Mouse (Mus musculus) embryo, embryonic 11 days (tissue): ENCODE results near the gene Usp39.

ENCODE experiments used
- DNase-seq: peaks from one replicate; pipeline ENCODE4 v3.0.0-alpha.2; 2015

The Usp39 gene

DNA sequence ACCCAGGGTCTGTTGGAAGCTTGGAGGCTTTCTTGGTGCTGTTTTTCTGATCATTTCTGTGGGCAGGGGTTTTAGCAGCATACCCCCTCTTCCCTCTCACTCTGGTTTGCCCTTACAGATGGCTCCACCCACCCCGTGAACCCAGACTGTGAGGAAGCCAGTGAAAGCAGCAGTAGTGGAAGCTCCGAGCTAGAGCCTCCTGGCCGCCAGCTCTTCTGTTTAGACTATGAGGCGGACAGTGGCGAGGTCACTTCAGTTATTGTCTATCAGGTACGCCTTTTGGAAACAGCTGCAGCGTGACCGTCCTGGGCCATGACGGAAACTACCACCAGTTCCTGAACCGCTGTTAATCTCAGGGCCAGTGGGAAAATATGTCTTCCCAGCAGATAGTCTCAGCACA is 3.4 kb upstream of the Usp39 start:
- no peak for DNase-seq

DNA sequence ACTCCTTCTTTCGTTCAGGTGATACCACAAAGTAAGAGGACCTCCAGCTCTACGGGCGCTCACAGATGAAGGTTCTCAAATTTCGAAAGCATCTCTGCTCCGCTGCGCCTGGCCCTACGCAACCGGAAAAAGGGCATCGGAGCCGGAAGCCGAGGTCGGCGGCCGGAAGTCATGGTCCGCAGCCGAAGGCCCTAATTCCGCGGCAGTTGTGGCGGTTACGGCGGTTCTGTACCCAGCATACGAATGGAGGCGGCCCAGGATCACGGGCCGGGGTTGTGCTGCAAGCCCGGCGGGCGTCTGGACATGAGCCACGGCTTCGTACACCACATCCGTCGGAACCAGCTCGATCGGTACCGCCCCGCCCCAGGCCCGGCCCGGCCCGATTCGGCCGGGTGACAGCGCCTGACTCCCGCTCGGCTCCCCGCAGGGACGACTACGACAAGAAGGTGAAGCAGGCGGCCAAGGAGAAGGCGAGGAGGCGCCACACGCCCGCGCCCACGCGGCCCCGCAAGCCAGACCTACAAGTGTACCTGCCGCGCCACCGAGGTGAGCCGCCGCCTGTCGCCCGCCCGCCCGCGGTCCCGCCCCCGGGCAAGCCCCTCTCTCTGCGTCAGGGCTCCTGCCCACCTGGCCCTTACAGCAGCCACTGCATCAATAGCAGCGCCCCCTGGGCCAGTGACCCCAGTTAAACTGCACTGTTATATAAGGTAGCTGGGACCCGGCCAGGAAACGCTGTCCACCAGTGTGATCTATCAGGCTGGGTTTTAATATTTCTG is 2.4 kb upstream of the Usp39 start, which contains the start of gene 0610030E20Rik:
Gene 0610030E20Rik (plus strand): TSS at position 152 of the 776 bp plus-strand sequence.
- peak; percentile 90 for DNase-seq

DNA sequence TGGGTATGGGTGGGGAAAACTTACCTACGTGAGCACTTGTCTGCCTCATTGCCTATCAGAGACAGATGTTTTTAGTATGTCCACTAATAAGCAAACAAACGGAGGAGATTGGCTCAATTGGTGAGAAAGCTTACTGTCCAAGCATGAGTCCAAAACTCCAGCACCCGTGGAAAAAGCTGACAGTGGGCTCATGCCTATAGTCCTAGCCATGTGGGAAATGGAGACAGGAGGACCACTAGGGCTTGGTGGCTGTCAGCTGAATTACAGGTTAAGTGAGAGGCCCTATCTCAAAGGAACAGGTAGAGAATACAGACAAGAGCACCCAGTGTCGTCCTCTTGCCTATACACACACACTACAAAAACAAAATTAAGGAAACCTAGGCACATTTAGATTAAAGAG is 1.3 kb upstream of the Usp39 start:
- DNase-seq: no peak

DNA sequence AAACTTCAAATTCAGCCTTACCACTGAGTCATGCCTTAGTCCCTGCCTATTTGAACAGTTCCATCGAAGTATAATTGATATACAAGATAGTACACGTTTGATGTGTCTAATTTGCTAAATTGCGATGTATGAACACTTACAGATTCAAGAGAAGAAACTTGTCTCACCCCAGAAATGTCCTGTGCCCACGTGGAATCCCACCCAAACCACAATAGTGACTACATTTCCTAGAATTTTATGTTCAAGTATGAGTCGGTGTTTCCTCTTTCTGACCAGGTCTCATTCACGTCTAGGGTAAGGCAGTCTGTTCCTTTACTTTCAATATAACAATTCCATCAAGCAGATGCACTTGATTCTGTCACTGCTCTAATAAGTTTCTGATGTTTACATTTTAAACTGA is 649 bp upstream of the Usp39 start:
- no peak for DNase-seq

DNA sequence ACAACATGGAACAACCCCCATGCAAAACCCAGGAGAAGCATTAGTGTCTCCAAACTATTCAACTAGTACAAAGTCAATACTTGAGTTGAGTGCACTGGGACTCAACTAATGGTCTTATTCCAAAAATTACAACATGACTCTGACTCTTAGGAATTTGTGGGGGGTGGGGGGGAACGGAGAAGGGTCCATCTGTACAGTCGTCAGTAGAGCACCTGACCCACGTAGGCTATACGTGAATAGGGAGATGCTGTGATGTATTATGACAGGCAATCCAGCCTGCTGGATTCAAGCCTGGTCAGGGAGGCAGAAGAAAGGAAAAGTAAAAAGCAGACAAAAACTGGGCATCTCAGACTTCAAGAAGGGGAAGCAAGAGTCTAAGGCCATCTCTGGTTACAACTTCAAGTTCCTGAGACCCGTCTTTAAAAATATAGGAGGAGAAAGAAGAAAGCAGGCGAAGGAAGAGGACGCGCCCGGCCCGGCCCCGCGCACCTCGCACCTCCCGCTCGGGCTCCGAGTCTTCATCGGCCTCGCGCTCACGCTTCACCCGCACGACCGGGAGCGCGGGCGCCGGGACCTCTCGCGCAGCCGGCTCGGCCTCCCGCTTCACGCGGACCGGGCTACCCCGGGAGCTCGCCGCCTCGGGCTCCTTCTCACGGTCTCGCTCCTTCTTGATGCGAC is 449 bp downstream of the Usp39 start:
- DNase-seq: no peak

DNA sequence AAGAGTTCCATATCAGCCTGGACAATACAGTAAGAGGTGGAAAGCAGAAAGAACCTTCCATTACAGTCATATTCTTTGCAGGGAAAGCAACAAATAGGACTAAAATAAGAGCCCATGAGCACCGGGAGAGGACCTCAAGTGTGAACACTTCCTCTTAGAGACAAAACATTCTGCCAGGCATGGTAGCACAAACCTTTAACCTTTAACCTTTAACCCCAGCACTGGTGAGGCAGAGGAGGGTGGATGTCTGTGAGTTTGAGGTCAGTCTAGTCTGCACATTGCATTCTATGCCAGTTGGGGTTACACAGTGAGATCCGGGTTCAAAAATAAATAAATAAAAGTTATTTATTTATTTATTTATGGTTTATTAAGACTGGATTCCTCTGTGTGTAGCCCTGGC is 4.5 kb downstream of the Usp39 start:
- DNase-seq: no peak

DNA sequence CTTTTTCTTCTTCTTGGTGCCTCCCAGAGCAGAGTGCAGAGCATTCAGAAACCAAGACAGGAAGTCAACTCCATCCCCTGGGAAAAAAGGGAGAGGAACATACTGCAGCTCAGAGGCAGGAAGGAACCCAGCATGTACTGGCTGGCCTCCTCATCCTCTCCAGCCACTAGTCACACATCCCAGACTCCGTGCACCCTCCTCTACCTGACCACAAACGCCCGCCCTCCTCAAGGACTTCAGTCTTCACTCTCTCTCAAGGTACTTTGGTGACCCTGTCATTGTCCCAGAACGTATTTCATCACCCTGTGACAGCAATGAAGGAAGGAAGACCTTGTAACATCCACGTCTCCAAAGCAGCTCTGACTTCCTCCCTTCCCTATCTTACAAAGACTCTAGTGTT is 11.9 kb downstream of the Usp39 start:
- no peak for DNase-seq

DNA sequence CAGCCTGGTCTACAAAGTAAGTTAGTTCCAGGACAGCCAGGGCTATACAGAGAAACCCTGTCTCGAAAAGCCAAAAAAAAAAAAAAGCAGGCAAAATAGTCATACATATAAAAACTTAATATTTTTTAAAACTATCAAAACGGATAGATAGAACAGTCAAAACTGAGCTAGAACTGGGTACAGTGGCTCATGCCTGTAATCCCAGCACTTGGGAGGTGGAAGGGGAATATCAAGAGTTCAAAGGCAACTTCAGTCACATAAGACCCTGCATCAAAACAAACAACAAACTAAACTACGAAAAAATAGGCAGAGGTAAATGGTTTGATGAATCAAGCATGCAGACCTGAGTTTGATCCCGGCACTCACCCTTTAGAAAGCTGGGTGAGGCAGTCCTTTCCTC is 14.9 kb downstream of the Usp39 start:
- DNase-seq: no peak

DNA sequence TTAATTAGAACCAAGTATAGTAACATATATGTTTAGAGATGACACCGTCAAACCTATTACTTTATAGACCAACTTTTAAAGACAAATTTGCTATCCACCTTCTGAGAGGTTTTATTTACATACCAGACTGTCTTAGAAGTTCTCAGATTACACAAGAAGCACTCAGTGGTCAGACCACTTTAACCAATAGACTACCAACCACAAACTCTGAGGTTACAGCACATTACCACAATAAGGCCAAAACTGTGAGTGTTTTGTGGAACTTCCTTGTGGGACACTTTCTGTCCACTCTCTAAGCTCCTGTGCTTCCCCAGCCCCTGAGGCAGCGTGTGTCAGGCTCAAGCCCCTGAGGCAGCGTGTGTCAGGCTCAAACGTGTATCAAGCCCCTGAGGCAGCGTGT is 16.0 kb downstream of the Usp39 start:
- DNase-seq: no peak

DNA sequence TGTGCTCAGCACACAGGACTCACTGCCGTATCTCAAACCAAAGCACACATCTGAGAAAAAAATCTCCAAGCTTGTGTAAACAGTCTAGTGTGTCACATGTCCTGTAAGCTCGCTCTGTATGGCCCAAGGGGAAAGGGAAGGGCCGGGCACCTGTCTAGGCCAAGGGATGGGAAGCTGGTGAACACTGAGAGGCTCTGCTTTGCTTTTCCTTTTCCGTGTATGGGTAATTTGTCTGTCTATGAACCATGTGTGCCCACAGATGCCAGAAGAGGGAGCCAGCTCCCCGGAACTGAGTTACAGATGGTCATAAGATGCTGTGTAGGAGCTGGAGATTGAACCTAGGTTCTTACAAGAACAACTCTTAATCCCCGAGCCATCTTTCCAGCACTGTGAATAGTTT is 18.7 kb downstream of the Usp39 start:
- peak; percentile 19 for DNase-seq

DNA sequence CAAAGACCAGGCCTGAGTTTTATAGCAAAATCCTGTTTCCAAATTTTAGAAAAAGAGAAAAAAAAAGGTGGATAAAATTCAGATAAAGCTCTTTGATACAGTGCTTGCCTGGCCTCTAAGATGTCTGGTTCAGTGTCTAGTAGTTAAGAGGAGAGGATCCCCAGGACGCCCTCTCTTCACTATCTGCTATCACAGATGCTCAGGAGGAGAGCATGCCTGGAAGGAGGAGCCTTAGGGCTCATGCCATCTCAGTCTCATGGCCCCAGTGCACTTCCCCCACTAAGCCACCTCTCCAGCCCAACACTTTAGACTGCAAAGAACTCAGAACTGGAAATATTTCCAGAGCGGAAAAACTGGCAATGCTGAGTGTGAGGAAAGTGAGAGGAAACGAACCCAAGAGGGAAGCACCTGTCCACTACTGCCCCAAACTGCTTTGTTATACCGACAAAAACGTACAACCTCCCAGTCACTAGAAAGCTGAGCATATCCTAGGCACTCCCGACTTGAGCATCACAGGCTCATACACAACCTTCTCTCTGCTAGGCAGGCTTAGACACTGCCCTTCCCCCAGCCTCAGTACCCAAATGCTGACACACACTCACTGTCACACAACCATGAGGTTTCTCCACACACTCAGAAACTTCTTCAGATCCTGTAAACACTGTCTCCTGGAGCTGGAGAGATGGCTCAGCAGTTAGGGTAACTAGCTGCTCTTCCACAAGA is 21.0 kb downstream of the Usp39 start:
- DNase-seq: no peak

DNA sequence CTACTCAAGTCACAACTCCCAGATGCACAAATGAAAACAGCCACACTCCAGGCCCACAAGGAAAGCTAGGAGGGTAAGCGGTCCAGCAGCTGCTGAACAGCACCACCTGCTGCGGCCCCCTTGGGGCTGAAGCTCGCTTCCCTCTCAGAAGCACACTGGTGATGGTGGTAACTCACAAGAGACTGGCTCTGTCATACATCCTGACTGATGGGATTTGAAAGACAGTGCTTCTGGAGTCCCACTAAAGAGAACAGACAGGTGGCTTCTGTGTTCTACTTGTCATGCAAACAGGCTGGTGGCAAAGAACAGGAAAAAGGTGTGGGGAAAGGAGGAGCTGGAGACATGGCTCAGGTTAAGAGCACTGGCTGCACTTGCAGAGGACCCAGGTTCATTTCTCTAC is 22.0 kb downstream of the Usp39 start:
- DNase-seq: no peak

DNA sequence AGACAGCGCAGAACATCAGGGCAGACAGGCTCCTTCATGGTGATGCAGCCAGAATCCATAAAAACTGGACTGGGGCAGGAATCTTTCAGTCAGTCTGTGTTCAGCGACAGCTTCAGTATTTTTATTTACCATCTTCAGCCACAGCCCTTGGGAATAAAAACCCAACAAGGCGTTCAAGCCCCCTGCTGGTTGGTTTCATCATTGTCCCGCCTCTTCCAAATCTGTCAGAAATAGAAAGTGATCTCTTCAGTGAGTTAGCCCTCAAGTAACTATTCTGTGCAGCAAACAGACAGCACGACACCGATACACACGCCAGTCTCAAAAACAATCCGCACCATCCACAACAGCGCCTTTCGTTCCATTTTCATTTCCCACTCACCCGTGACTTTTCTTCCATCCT is 26.0 kb downstream of the Usp39 start:
- peak; percentile 41 for DNase-seq

DNA sequence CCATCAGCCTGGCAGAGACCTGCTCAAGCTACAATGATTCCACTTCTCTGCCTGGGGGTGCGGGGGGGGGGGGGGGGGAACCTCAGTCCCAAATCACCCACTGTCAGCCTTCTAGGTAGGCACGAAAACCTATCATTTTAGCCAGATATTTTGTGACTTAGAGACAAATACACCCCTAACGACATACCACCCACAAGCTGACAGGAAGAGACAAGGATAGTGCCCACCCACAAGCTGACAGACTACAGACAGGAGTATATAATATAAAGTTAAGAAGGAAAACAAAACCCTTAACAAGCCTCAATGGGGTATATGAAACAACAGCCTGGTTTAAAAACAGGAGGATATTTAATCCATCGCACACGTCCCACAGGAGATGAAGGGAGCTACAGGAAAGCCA is 26.5 kb downstream of the Usp39 start:
- no peak for DNase-seq

DNA sequence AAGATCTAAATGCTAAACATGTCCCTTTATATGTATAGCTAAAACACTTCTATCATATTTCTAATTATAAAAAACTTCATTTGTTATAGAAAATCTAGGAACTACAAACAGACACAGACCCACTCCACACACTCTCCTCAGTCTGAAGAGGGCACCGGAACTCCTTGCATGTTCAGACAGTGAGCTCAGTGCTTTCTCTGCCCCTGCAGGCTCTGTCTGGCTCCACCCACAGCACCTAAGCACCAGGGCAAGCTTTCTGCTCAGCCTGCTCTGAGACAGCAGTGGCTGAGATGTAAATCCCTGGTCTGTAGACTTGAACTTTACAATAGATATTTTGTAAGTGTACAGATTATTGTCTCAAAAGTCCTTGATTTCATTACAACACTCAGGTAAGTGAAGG is 28.9 kb downstream of the Usp39 start:
- DNase-seq: no peak

DNA sequence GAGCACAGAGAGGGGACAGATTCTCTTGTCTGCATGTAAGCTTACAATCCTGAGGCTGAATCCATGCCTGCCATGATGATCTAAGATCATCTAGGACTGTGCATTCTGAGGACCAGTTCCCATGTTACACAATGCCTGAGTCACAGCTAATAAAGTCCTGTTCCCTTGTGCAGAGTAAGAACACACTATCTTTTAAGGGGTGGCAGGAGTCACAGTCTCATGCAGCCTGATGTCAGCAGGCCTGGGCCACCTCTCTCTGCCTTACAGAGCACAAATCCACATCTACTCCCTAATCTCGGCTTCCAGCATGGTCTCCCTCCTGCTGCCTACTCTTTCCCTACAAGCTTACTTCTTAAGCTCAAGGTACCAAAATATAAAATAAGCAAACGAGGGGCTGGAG is 29.6 kb downstream of the Usp39 start:
- no peak for DNase-seq

DNA sequence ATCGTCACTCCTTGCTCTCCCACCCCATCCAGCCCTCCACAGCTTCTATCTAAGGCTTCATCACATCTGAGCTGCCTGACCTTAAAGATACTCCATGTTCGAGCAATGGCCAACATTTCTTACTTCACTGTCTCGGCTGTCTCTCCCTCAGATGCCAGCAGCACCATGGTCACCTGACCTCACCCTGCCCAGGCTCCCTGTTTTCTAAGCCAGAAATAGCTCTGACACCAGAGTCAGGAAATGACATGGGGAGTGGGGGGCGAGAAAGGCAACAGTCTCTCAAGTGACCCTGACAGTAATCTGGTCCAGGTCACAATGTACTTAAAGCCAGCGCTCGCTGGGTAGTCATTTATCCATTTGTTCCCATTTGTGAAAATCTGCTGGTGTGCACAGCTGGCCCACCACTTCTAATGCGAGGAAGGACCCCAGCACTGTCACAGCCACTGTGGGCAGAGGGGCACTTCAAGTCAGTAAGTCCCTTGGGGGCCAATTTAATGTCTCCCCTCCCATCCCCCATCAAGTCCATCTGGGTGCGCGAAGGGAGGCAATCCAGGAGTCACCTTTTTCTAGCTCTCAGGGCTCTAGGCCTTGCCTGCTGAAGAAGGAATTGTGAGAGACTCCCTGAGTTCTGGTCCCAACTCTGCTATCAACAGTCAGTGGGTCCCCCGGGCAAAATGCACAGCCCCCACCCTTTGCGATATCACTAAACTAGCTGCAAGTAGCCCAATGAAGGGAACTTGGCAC is 31.7 kb downstream of the Usp39 start:
- DNase-seq: no peak

DNA sequence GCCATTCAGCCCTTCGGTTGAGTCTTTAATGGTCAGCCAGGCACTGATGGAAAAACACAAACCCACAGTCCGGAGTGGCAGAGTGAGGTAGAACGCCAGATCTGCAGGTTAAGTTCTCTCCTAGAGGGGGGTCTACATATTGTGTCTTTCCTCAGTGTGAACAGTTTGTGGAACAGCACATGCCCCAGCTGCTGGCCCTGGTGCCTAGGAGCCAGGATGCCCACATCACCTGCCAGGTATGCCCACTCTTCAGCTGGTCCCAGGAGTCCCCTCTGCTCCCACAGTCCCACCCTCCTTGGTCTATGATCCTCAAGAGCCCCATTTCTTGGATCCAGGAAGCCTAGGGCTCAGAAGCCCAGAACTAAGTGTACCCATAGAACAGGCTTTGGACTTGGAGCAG is 32.8 kb downstream of the Usp39 start:
- no peak for DNase-seq

DNA sequence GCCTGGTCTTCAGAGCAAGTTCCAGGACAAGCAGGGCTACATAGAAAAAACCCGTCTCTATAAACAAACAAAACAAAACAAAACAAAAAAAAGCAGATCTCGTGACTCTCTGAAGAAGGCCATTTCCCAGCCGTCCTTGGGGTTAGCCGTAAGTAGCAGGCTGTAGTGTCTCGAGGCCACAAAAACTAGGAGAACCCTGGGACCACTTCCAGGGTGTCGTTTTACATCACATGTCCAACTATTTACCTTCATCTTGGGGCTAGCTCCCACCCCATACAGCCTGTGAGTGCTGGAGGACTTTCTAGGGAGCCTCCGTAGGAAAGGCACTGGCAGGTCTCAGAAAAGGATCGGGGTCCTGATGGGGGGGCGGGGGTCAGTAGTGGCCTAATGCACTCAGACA is 41.5 kb downstream of the Usp39 start:
- DNase-seq: no peak

DNA sequence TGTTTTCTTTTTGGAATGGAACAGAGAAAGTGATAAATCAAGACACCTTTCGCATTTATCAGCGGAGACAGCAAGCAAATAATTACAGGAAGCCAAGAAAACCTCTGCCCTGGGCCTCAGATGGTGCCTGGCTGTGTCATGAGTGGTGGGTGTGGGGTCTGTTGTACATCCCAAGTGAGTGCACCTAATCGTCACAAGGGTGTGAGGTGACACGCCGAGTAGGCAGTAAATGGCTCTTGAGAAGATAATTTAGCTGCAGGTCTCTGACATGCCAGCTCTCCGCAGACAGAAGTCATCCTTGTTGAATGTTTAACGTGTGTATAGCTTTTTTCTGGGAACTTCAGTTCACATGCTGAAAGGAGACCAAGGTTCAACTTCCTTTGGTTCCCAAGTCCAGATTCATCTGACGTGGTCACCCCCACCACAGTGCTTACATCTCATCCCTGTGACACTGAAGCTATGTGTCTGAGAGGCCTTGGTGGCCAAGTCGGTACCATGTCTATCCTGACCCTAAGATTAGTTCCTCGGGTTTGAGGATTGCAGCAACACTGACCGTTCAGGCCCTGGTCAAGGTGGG is 42.5 kb downstream of the Usp39 start:
- no peak for DNase-seq

DNA sequence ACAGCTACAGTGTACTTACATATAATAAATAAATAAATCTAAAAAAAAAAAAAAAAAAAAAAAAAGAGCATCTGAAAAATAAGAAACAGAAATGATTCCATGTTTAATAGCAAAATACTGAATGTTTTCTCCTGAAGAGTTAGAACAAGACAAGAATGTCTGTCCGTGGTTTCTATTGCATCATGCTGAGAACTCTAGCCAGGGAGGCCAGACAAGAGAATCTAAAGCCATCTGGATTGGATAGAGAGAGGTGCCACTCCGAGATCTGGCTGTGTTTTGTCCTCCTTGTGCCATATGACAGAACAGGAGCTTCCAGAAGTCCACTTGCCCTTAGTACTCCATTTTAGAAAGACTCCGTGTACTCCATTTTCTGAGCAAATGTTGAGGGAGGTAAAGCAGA is 47.2 kb downstream of the Usp39 start:
- no peak for DNase-seq

DNA sequence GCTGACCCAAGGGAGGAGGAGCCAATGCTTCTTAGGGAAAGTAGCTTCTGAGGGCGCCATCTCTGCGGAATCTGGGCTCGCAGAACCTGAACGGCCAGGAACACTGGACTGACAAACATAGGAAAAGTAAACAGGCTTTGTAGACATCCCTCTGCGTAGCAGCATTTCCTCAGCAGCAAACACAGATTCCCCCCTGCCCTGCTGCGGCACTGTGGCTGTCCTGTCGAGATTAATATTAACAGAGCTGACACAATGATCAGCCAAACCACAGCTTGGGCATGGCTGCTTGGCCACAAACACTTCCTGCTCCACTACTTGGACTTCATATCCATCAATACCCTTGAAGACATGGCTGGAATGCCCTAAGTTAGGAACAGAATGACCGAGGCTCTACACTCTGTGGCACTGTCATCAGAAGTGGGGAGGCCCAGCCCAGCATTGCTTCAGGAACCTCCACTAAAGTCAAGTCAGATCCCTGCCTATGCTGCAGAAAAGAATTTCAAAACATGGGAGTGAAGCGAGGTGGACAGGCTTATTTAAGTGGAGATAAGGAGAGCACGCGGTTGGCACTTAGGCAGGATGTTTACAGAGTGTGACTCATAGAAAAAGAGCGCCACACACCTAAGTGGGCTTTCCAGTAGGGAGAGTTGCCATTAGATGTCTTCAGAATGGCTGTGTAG is 51.9 kb downstream of the Usp39 start:
- DNase-seq: no peak
